Mouse (Mus musculus): ENCODE results near the gene Shb.

The Shb gene

GRCm38 (mm10) chr4:45532375-45532774, at the start of gene Shb:
Gene Shb, minus strand, starts transcription at chr4:45532470.
- DNase-seq: peak; percentile 95

- DNase-seq: no peak
These were observed 48.8 kb upstream of the Shb start for GRCm38 (mm10) chr4:45581095-45581494.

GRCm38 (mm10) chr4:45578554-45579370, 46.5 kb upstream of the Shb start:
- peak; percentile 69 for DNase-seq

GRCm38 (mm10) chr4:45577631-45578030, 45.4 kb upstream of the Shb start:
- DNase-seq: no peak

GRCm38 (mm10) chr4:45574614-45575169, 42.4 kb upstream of the Shb start:
- no peak for DNase-seq

- DNase-seq: no peak
These were observed 37.3 kb upstream of the Shb start for GRCm38 (mm10) chr4:45569521-45569920.

- no peak for DNase-seq
These were observed 25.9 kb upstream of the Shb start for GRCm38 (mm10) chr4:45558211-45558610.

GRCm38 (mm10) chr4:45552571-45552970, 20.3 kb upstream of the Shb start:
- no peak for DNase-seq

GRCm38 (mm10) chr4:45550970-45551369, 18.7 kb upstream of the Shb start:
- DNase-seq: no peak

GRCm38 (mm10) chr4:45549514-45549913, 17.2 kb upstream of the Shb start:
- peak; percentile 75 for DNase-seq

- no peak for DNase-seq
These were observed 13.6 kb upstream of the Shb start for GRCm38 (mm10) chr4:45545851-45546250.

GRCm38 (mm10) chr4:45543481-45544051, 11.3 kb upstream of the Shb start:
- no peak for DNase-seq

GRCm38 (mm10) chr4:45540151-45540933, 8.1 kb upstream of the Shb start:
- peak; percentile 12 for DNase-seq

GRCm38 (mm10) chr4:45539187-45539586, 6.9 kb upstream of the Shb start:
- no peak for DNase-seq

GRCm38 (mm10) chr4:45533436-45533940, 1.2 kb upstream of the Shb start:
- DNase-seq: no peak

- DNase-seq: peak; percentile 97
These were observed 1.4 kb downstream of the Shb start for GRCm38 (mm10) chr4:45530662-45531542.

GRCm38 (mm10) chr4:45529986-45530597, 2.2 kb downstream of the Shb start:
- DNase-seq: peak; percentile 71

GRCm38 (mm10) chr4:45529201-45529985, 2.9 kb downstream of the Shb start:
- DNase-seq: peak; percentile 49

- DNase-seq: peak; percentile 44
These were observed 3.7 kb downstream of the Shb start for GRCm38 (mm10) chr4:45528355-45529198.
